8 mouse cellular contexts compared by ENCODE assay signal in the genomic region with DNA sequence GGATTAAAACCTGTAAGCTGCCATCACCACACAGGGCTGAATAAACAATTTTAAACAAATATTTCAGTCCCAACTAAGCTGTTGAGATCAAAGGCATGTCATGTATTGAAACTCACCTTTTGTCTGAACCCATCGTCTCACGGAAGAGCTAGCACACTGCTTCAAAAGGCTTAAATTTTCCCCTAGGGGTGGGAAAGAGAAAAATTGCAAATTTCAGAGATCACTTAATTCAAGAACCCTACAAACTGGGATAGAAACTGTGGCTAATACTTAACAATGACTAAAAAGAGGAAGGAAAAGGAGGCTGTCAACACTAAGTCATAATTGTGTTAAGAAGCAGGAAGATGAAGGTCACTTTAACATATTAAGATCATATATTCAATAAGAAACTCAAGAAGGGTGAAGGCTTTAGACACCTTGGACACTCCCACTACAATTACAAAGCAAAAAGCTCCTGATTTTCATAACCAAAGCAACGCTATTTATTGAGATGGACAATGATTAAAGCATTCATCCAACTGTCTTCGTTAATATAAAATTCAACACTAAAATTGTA. TPM values are rescaled to one million over a fixed set of nuclear protein-coding genes. Genes with fewer than 3 reads are reported as not detected.
A peak's percentile ranks its signal among the peaks of the same experiment; 100 is the strongest.
DNase-seq lines count a peak whose midpoint lies in the region; ATAC-seq and TF ChIP-seq lines count a peak whose summit lies in the region.

No protein-coding gene starts in this region.

- H3K4me1 ChIP-seq in kidney, adult 2 months (ENCODE audit: control insufficient read depth, insufficient read depth, low read length), result peaks cover 6% of the 10 kb centered on the region; the same call in 1 of the 2 replicates
- peaks cover 19% of the 10 kb centered on the region for H3K4me1 ChIP-seq in hindbrain, embryonic 10.5 days (replicated peaks)
- peaks cover 25% of the 10 kb centered on the region for H3K4me1 ChIP-seq in midbrain, embryonic 13.5 days (replicated peaks)

- H3K27ac ChIP-seq in kidney, adult 2 months (ENCODE audit: insufficient read depth, low read depth, low read length), result no peak overlapping the region
- H3K27ac ChIP-seq in hindbrain, embryonic 10.5 days, result peak overlapping the region; percentile 99
- H3K27ac ChIP-seq in midbrain, embryonic 13.5 days, result peak overlapping the region; percentile 95; the same call in 1 of the 2 replicates

- WGBS in kidney, adult 2 months, result 6% methylated on average over 4 of the region's 4 CpGs
- 20% methylated on average over 4 of the region's 4 CpGs for WGBS in hindbrain, embryonic 10.5 days
- WGBS in midbrain, embryonic 13.5 days, result 10% methylated on average over 4 of the region's 4 CpGs

- DNase-seq in kidney, adult 2 months, result no peak
- DNase-seq in kidney, postnatal 14 days, result no peak
- peak; percentile 3 for DNase-seq in Muller cell, postnatal 12 days (ENCODE audit: inconsistent ontology term)
- DNase-seq in hindbrain, embryonic 10.5 days (ENCODE audit: low spot score), result no peak
- no peak for DNase-seq in right cerebral cortex, postnatal 25 days
- no peak for DNase-seq in frontal cortex, adult 2 months (ENCODE audit: extremely low spot score in 1 of 2, low spot score in 1 of 2)
- no peak for DNase-seq in kidney, postnatal 4 days

- no peak for ATAC-seq in midbrain, embryonic 13.5 days

- peaks cover 9% of the 10 kb centered on the region for H3K36me3 ChIP-seq in kidney, adult 2 months (ENCODE audit: control insufficient read depth, insufficient read depth, low read length)
- peaks cover 71% of the 10 kb centered on the region for H3K36me3 ChIP-seq in hindbrain, embryonic 10.5 days
- peaks cover 63% of the 10 kb centered on the region for H3K36me3 ChIP-seq in midbrain, embryonic 13.5 days

- no peak for TF ChIP-seq POLR2A in kidney, adult 2 months (IDR thresholded peaks at IDR 0.05; ENCODE audit: low read depth, low read length)

- peak overlapping the region; percentile 100 for H3K9ac ChIP-seq in midbrain, embryonic 13.5 days (replicated peaks)

- no peaks in the 10 kb centered on the region for H3K27me3 ChIP-seq in kidney, adult 2 months (replicated peaks; ENCODE audit: control insufficient read depth, insufficient read depth, low read length)
- no peaks in the 10 kb centered on the region for H3K27me3 ChIP-seq in hindbrain, embryonic 10.5 days (ENCODE audit: insufficient read depth, poor library complexity, severe bottlenecking)
- H3K27me3 ChIP-seq in midbrain, embryonic 13.5 days, result no peaks in the 10 kb centered on the region

- H3K9me3 ChIP-seq in hindbrain, embryonic 10.5 days, result no peaks in the 10 kb centered on the region
- no peaks in the 10 kb centered on the region; the same call in 1 of the 2 replicates for H3K9me3 ChIP-seq in midbrain, embryonic 13.5 days

- TF ChIP-seq CTCF in kidney, adult 2 months (conservative IDR thresholded peaks at IDR 0.05; ENCODE audit: insufficient read depth, insufficient read length, low read depth, low read length), result no peak

- H3K4me3 ChIP-seq in kidney, adult 2 months (ENCODE audit: insufficient read depth, low read depth, low read length), result peak overlapping the region; percentile 92
- H3K4me3 ChIP-seq in hindbrain, embryonic 10.5 days, result peak overlapping the region; percentile 96
- H3K4me3 ChIP-seq in midbrain, embryonic 13.5 days (replicated peaks), result peak overlapping the region; percentile 100

- peak overlapping the region; percentile 81 for H3K4me2 ChIP-seq in midbrain, embryonic 13.5 days (replicated peaks)

RNA-seq across cellular contexts. Expression of gene Rbm5, which starts 1.3 kb away (rescaled TPM):
- 43.8 and 51.5 TPM in 2 replicates for polyA plus RNA-seq in kidney, adult 2 months (2012; rRNA removed)
- 196 and 204 TPM in 2 replicates for polyA plus RNA-seq in hindbrain, embryonic 10.5 days (2016; fragmentation: Nextera tagmentation; extraction: Ambion mirVana)
- polyA plus RNA-seq in midbrain, embryonic 13.5 days (2015; fragmentation: Nextera tagmentation; extraction: Ambion mirVana), result 282 and 315 TPM in 2 replicates
- 152 and 180 TPM in 2 replicates for polyA plus RNA-seq in frontal cortex, adult 2 months (2012; rRNA removed)

RNA-seq across cellular contexts. Expression of gene Sema3f, which starts 59.2 kb away (rescaled TPM):
- 39.1 and 45.5 TPM in 2 replicates for polyA plus RNA-seq in kidney, adult 2 months (2012; rRNA removed)
- polyA plus RNA-seq in hindbrain, embryonic 10.5 days (2016; fragmentation: Nextera tagmentation; extraction: Ambion mirVana), result 14.5 and 16.4 TPM in 2 replicates
- polyA plus RNA-seq in midbrain, embryonic 13.5 days (2015; fragmentation: Nextera tagmentation; extraction: Ambion mirVana), result 18.9 and 24.6 TPM in 2 replicates
- 21.2 and 22.3 TPM in 2 replicates for polyA plus RNA-seq in frontal cortex, adult 2 months (2012; rRNA removed)
